Mouse (Mus musculus): ENCODE data around the gene Asb8.

The Asb8 gene

DNA sequence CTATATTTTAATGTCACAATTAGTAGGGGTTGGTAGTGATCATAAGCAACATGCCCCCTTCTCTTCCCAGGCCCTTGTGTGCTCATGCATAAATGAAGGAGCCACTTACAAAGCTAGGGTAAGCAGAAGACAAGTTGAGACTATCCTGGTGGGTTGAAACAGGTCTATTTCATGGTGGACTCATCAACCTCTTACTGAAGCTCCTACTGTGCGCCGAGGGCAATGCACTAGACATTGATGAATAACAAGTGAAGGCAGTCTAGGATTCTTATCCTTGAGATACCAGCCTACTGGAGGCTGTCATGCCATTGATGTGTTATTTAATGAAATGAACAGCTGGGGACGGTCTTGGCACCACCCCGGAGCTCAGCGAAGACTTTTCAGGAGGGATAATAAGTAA is 10.2 kb downstream of the Asb8 start:
- DNase-seq (ENCODE audit: low spot score): no peak

DNA sequence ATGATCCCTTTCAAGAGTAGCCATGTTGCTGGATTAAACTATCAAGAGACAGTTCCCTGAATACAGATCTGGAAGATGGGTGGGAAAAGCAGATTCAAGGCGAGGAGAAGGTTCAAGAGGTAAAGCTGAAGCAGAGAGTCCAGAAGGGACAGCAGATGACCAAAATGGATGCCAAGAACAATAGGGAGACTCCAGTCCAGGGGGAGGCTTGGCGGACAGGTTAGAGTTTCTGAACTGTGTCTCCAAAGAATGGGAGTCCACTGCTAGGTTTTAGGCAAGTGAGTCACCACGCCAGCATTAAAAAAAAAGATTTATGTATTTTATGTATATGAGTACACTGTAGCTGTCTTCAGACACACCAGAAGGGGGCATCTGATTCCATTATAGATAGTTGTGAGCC is 10.8 kb downstream of the Asb8 start:
- DNase-seq (ENCODE audit: low spot score): no peak

DNA sequence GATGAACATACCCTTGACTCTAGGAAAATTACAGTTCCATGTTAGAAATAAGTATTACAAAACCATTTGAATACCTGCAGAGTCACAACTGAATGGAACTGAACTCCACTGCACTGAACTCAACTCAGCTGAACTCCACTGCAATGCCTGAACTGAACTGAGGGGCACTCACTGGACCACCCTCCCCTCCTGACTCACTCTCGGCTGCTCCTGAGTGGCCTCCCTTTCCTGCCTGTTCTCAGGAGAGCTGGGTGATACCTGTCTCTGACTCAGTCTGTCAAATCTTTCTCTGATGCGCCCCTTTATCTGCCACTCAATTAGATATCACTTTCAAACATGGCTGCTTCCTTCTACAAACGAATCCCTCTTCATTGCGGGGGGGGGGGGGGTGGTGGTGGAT is 11.3 kb downstream of the Asb8 start:
- DNase-seq (ENCODE audit: low spot score): no peak

DNA sequence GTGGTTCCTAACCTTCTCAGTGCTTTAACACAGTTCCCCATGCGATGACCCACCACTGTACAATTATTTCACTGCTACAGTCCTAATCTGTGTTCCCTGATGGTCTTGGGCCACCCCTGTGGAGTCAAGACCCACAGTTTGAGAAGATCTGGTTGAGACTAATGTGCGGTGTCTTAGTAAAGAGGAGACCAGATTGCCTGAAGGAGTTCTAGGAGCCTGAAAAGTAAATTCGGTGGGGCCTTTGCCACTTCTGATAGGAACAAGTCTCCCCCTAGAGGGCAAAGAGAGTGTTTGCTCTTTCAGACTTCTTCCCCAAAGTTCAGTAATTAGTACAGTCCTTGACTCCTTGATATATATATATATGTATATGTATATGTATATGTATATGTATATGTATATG is 11.8 kb downstream of the Asb8 start:
- no peak for DNase-seq (ENCODE audit: low spot score)

DNA sequence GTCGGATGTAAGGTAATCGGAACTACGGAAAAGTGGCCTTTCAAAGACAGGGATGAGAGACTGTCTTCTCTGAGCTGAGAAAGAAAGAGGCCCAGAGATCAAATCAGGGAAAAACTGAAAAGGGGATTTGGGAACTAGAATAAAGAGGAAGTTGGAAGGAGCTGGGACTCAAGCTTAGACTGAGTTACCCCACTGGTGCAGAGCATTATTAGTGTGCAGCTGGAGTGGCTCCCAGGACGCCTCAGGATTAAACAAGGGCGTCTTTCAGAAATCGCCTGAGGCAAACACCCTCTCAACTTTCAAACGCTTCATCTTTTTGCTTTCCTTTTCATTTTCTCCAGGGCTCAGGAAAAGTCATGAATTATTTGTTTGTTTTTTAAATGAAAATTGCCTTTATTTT is 12.5 kb downstream of the Asb8 start:
- DNase-seq (ENCODE audit: low spot score): no peak

DNA sequence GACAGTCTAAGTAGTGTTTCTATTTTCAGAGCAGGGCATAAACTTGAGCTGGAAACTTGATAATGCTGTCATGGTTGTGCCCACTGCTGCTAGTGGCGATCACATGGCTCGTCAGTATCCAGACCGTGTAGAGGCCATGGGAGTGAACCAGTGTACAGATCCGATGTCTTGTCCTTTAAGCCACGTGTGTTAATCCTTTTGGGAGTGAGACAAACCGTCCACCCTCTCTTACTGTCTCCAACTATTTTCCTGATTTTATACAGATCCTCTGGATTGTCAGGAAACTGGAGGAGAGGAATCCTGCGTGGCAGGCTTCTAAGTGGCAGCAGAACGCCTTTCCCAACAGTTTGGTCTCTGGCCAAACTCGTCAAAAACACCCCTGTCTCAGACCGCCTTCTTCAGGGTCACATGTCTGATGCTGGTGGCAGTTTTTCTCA is 16.2 kb downstream of the Asb8 start:
- DNase-seq (ENCODE audit: low spot score): no peak

DNA sequence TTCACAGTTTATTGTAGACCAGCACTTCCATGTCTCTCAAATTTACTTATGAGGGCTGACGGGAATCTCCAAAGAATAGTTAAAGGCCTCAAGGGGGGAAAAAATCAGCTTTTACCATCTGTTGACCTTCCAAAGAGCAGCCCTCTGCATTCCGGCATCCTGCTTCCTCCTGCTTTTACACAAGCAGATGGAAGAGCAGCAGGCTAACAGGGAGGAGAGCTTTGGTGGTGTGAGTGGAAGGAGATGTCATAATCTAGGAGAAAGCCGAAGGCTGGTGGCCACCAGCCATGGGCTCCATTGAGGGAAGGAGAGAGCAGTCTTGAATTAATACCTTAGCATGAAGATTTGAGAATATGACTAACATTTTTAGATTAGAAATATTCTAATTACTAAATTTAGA is 17.1 kb downstream of the Asb8 start:
- DNase-seq (ENCODE audit: low spot score): no peak

DNA sequence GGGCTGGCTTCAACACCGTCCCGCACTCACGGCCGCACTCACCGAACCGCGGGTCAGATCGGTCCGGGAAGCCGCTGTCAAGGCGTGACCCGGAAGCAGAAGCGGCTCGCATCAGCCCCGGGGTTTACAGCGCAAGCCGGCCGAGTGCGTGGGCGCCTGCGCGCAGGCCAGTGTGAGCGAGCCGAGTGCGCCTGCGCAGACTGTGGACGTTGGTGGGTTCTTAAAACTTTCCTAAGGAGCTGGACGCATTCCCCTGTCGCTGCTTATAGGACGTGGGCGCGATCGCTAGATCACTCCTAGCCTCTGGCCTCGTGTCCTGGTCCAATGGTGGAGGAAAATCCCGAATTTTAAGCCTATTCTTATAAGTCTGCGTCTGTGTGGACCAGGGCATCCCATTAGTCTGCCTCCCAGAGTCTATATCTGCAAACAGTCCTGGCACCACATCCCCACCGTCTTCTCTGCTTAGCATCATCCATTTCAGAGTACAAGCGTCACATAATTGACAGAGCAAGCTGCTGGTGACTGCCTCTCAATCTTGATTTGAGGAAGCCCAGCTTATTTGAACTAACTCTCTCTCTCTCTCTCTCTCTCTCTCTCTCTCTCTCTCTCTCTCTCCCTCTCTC is 19.8 kb downstream of the Asb8 start:
- peak; percentile 94 for DNase-seq (ENCODE audit: low spot score)

DNA sequence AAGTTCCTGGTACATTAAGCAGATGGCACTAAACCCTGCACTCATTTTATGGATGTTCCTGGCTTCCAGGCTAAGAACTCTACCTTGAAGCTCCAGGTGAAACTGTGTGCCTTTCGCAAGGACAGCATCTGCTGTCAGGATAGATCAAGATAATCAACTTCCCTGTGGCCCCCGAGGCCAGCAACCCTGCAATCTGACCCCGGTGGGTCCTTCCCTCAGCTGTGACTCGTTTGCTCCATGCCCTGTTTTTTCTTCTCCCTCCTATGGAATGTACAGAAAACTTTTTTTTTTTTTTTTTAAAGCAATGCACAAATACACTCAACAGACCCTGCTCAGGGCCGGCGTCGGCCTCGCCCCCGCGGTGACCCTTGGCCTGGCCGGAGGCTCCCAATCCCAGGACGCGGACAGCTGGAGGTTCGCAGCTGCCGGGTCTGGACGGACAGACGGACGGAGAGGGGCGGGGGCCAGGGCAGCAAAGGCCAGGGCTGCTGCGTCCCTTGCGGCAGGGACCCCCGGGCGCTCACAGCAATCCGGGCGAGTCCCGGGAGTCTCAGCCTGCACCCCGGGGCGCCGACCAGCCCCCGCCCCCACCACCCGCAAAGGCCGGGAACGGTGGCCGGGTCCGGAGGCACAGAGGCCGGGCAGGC is 20.4 kb downstream of the Asb8 start:
- peak; percentile 18 for DNase-seq (ENCODE audit: low spot score)

DNA sequence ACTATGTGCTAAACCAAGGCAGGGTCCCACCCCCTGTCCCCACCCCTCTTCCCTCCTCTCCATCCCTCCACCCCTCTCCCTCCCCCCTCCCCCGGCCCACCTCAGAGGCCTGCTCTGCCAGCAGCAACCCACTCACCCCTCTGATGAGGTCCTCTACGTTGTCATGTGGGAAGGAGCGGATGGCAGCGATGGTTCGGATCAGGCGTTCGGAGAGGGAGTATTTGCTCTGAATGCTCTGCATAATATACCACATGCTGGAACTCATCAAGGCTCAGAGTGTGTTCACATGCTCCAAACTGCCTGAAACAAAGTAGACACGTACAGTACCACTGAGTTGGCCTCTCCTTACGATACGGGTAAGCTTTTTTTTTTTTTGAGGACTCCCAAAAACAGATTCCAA is 22.9 kb downstream of the Asb8 start:
- no peak for DNase-seq (ENCODE audit: low spot score)

DNA sequence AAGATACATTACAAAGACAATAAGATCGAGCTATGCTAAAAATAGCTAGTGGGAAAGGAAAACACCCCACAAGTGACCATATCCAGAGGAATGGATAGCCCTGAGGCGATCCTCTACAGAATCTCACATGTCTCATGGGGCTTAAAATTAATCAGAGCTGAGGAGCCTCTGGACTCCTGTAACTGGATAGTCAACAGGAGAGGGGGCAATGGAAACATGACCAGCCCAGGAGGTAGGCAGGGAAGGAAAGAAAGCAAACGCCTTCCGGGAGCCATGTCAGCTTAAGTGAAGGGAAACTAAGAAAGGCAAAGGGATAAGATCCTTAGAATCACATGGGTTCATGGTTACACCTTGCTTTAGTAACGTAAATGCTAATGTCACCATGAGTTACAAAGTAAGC is 24.6 kb downstream of the Asb8 start:
- DNase-seq (ENCODE audit: low spot score): no peak

DNA sequence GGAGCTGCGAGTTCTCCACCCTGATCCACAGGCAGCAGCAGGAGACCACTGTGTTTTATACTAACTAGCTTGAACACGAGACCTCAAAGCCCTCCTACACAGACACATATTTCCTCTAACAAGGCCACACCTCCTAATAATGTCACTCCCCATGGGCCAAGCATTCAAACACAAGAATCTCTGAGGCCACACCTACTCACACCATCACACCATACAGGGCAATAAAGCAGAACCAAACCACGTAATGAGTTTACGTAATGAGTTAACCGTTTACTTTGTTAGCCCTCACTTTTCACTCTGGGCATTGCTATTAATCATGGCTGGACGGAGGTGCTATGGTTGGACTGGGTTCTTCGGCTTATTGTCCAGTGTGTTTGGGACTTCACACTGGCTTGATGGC is 25.7 kb downstream of the Asb8 start:
- DNase-seq (ENCODE audit: low spot score): no peak

DNA sequence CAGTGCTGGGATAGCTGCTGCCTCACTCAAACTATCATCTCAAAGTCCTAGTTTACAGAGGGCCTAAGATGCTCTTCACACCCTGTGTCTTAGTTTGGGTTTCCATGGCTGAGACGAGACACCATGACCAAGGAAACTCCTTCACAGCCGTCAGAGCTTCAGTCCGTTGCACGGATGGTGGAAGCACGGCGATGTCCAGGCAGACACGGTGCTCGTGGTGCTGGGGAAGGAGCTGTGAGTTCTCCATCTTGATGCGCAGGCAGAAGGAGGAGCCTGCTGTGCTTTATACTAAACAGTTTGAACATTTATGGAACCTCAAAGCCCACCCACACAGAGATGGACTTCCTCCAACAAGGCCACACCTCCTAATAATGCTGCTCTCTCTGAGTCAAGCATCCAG is 28.6 kb downstream of the Asb8 start:
- DNase-seq (ENCODE audit: low spot score): no peak

DNA sequence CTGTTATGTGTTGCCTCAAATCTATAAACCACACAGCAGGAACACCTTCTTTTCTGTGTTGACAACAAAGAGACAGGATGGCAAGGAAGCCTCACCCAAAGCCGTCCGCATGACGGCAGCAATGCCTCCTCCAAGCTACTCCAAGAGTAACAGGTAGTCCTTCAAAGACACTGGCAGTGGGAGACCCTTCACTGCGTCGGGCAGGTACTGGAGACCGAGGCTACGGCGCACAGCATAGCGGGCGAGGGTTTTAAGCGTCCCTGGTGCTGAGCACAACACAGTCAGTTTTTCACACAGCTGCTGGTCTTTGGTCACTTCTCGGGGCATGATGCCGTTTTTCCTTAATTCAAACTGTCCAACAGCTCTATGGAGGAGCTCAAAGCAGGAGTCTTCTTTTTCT is 29.8 kb downstream of the Asb8 start:
- DNase-seq (ENCODE audit: low spot score): no peak

DNA sequence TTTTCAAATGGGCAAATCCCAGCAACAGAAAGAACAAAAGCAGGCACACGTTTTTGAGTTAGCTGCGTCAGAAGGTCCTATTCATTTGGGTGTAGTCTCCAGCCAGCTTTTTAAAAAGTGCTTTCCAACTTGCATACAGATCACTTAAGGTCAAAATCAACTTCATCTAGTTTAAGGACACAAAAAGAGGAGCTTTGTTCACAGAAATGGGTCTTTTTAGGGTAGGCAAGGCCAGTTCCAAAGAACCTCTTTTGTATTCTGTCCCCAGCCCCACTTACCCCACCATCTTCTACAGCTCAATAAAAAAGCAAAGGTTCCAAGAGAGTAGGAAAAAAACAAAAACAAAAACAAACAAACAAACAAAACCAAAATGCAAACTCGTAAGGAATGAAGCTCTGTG is 30.8 kb downstream of the Asb8 start:
- DNase-seq (ENCODE audit: low spot score): no peak

DNA sequence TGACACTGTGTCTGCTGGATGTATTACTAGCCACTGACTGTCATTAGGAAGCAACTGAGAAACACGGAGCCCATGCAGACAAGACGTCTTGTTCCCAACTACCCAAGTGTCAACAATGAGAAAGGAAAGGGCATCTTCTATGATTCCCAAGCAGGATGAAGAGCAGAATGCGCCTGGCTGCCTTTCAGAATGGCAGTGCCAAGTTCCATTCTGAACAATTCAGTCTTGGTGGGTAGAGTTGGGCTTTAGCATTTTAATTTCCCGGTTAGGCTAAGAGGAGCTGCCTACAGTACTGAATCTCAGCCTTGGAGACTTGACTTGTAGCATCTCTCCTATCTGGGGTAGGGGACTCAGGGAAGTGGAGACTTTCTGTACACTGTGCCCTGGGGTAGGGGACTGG is 31.4 kb downstream of the Asb8 start:
- no peak for DNase-seq (ENCODE audit: low spot score)

DNA sequence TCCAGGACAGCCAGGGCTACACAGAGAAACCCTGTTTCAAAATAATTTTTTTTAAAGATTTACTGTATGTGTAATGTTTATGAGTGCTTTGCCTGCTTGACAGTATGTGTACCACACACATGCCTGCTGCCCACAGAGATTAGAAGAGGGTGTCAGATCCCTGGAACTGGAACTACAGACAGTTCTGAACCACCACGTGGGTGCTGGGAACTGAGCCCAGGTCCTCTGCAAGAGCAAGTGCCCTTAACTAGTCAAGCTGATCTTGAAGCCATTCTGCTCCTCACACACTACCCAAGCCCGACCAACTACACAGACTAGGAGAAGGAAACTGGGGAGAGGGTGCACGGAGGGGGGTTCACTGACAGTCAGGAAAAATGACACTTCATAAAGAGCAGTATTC is 32.0 kb downstream of the Asb8 start:
- DNase-seq (ENCODE audit: low spot score): no peak

DNA sequence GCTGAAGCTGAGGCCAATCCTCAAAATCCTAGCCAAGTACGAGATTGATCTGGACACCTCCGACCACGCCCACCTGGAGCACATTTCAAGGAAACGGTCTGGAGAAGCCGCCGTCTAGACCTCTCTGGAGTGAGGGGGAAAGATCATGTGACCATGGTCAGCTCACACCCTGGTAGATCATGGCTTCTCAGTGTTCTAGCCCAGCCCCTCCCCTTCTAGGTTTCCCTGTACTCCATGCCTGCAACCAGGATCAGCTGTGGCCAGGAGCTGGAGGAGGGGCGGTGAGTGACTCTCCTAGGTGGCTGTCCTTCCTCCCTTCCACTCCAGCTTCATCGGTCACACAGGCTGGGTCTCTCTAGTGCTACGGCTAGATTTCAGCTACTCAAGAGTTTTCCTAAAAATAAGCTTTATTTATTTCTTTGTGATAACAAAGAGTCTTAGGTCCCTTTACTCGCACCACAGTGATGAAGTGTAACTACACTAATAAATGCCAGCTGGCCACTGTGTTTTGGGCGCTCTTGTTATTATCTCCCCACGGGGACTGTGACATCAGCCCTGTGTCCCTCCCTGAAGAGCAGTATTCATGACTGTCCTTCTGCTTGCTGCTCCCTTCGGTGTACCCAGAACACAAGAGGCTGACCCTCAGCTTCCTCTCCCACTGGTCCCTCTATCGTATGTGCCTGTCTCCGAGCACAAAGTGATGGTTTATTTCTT is 33.3 kb downstream of the Asb8 start:
- no peak for DNase-seq (ENCODE audit: low spot score)

DNA sequence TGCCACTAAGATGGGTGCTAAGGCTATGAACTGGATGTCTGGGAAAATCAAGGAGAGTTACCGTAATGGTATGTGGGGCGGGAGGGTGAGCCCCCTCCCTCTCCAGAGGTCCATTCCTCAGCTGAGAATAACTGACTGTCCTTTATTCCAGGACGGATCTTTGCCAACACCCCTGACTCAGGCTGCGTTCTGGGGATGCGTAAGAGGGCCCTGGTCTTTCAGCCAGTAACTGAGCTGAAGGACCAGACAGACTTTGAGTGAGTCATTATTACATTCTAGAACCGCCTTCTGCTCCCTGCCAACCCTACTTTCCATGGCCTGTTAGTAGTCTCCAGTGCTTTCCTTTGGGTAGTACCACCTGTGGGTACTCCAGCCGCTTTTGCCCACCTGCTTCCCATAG is 34.0 kb downstream of the Asb8 start:
- no peak for DNase-seq (ENCODE audit: low spot score)

DNA sequence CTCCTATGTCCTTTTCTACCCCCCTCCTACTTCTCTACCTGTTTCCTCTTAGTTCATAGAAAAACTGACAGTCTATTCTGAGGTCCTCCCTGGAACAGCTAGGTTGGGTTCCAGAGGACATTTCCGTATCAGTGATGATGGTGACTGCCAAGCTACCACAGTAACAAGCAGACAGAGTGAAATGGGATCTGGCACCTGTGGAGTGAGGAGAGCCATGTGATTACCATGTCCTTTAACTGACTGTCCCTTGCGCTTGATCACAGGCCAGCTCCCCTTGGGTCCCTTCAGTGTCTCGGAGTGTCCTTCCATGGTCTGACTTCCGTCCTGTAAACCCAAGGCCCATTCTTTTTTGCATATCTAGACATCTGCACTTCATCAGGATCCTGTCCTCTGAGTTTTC is 34.4 kb downstream of the Asb8 start:
- no peak for DNase-seq (ENCODE audit: low spot score)

DNA sequence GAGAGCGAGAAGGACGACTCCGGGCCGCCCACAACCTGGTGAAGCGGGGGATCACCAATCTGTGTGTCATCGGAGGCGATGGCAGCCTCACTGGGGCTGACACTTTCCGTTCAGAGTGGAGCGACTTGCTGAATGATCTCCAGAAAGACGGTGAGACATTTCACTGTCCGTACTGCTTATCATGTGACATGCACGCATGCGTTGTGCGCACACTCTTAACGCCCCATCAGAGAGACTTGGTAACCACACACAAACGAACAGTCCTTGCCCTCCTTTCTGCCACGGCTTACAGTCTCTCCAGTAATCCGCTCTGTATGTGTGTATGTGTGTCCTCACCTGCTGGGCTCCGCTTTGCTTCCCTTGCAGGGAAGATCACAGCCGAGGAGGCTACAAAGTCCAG is 44.6 kb downstream of the Asb8 start:
- no peak for DNase-seq (ENCODE audit: low spot score)

DNA sequence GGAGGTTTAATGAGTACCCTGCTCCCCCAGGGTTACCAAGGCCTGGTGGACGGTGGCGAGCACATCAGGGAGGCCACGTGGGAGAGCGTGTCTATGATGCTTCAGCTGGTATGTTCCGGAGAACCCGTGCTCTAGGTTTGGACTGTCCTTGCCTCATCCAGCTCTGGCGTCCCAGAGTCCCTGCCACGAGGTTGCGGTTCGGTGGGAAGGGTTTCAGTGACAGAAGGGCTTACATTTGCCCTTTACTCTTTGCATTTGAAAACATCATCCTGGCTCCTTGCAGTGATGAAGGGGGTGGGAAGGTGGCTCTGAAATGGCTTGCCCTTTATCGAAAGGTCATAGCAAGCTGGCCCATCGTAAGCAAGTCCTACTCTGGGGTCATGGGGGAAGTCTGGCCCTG is 46.1 kb downstream of the Asb8 start:
- DNase-seq (ENCODE audit: low spot score): no peak

DNA sequence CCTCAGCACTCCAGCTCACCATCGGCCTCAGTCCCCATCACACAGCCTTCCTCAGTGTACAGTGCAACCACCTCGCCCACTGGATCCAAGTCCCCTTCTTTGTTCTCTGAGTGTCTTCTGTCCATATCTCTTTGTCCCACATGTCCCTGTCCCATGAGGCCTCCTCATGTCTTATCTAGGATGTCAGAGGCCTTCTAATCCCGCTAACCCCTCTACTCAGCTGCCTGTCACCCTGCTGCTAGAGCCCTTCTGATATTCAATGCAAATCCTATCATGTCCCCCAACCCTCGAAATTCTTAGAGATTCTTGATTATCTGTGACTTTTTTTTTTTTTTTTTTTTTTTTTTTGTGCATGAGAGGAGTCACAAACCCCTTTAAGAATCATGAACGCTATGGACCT is 49.1 kb downstream of the Asb8 start:
- DNase-seq (ENCODE audit: low spot score): no peak

DNA sequence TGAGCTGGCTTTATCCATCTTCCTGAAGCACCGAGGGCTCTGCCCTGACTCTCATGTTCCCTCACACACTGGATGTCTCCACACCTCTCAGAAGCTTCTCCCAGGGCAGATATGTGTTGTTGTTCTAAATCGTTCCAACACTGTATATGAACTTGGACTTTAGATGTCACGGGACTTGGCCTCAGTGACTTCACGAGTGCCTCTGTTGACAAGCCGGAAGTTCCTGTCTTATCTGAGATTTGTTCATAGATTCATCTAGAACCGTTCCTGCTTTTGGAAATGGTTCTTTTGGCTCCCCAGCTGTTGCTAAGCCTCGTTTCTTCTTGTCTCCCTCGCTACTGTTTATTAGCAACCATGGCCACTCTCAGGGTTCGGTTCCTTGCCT is 49.7 kb downstream of the Asb8 start:
- no peak for DNase-seq (ENCODE audit: low spot score)

Measured in urinary bladder, postnatal 14 days (tissue).